Mouse (Mus musculus): ENCODE results near the gene Rassf5. TPM values are rescaled to one million over a fixed set of nuclear protein-coding genes. Genes with fewer than 3 reads are reported as not detected.

Gene Rassf5
- total RNA-seq, 2 experiments from 2014 or later = 27.2 to 32.1 TPM

DNA sequence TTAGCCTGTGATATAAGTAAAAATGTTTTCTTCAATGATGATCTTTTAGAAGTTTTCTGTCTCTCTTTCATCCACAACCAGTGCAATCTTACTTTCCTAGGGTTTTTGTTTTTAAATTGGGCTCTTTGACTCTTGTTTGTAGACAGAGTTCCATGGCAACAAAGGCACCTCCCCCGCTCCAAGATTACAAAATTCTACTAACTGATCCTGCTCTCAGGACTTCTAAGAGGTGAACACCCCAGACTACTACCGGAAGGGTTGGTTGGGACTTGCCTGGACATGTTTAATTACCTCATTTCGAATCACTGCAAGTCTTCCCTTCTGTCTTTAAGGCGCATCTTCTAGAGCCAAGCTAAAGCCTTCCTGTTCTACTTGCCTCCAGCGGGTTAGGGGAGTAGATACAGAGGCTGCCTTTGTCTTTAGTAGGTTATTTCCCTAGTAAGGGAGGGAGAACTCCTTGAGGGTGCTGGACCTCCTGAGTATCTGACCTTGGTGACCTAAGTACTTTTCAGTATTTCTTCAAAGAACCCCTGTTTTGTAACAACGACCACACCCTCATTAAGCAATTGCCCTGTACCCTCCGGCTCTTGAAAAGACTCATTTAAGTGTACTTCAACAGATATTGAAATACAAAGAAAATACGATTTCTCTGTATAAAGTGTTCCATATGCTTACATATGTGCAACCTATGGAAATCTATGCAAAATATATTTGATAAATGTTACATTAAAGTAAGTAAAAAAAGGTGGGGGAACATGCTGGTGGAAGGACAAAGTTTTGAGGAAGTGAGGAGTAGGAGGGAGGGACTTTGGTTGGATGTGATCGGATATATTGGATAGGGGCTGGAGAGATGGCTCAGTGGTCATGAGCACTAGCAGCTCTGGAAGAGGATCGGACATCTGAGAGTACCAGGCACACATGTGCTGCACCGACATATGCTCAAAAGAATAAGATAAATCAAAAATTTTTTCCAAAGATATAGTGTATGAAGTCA is 105.7 kb downstream of the Rassf5 start:
- intact Hi-C loops (cut with DNase I) = loop anchor here (10.0 kb wide), 1 partner anchor 265 kb away; no protein-coding TSS in a partner anchor
- H3K4me3 ChIP-seq = peak overlapping the region; percentile 65
- no peak overlapping the region for H3K27ac ChIP-seq
- TF ChIP-seq CTCF (IDR thresholded peaks at IDR 0.05) = no peak
- no peak for DNase-seq (ENCODE audit: extremely low spot score in 1 of 2, low spot score in 2 of 2)

DNA sequence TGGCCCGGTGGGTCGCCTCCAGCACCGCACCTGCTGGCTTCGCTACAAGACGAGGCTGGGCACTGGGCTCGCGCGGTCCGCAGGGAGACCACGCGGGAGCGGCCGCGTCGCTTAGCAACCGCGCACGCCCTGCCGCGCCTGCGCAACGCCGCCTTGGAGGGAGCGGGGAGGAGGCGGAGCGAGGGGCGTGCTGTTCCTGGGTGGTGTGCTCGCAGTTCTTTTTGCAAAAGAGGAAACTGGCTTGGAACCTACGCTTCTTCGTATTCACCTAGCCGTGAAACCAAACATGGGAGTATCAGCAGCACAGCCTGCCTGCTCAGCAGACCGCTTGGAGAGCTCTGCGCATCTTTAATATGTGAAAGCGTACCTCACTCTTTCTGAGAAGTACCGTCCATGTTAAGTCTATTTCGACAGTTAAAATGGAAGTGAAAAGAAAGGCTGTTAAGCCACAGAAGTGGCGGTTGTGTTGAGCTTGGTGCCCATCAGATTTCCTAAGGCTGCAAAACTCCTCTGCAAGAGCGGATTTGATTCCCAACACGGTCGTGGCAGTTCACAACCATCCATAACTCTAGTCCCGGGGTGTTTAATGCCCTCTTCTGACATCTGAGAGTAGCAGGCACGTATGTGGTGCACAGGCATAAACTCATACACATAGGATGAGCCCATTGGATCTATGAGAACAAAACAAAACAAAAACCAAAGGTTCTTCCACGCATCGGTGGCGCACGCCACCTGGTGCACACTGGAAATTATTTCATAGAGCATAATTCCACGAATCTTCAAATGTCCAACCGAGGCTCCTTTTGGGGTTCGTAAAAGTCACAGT is 106.7 kb downstream of the Rassf5 start, which contains the start of gene Dyrk3:
Dyrk3 (minus strand) TSS at position 150 of the 826 bp plus-strand sequence.
- intact Hi-C loops (cut with DNase I) = loop anchor here (1.0 kb wide), 1 partner anchor 22 kb away; no protein-coding TSS in a partner anchor
- DNase-seq (ENCODE audit: extremely low spot score in 1 of 2, low spot score in 2 of 2) = peak; percentile 92 to 94
- Histone ChIP-seq H3K4me3 (peak within 1 kb of the TSS; percentile 65), H3K27ac (peak within 1 kb of the TSS; percentile 85)
- peak; percentile 55 for TF ChIP-seq CTCF (IDR thresholded peaks at IDR 0.05)

DNA sequence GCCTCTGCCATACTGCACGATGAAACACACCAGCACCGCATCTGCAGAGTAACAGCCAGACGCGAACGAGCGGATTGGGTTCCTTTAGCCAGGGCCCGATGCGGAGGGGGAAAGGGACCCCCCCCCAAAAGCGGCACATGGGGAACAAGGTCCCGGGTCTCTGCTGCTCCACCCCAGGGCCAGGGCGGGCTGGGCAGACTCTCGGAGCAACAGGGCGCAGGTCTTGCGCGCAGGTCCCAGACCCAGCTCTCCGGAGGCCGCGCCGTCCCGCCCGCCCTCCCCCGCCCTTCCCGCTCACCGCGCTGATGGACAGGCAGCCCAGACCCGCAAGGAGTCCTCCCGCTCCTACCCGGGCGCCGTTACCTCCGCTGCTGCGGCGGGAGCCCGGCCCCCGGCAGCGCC is 107.3 kb downstream of the Rassf5 start:
- DNase-seq (ENCODE audit: extremely low spot score in 1 of 2, low spot score in 2 of 2) = peak in 1 of 2 experiments; percentile 39
- no peak for TF ChIP-seq CTCF (IDR thresholded peaks at IDR 0.05)
- Histone ChIP-seq H3K4me3 (peak overlapping the region; percentile 65), H3K27ac (peak overlapping the region; percentile 85)
- intact Hi-C loops (cut with DNase I) = loop anchor here (1.0 kb wide), 1 partner anchor 21 kb away; no protein-coding TSS in a partner anchor

DNA sequence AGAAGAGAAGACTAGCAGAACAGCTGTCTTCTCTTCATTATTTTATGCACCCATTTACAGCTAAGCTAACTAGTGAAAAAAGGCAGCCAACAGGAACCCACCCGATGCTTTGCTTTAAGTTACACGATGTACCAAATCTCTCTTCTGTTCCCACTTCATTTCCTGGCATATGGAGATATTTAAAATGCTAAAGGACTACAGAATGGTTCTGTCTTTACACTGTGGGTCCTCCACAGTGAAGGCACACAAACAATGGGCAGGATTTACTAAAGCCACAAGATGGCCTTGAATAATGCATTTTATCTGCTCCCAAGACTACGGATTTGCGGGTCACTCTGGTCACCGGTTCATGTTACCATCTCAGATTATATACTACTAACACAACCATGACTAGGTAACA is 107.9 kb downstream of the Rassf5 start:
- no peak overlapping the region; the same call in 1 of the 2 replicates for H3K27ac ChIP-seq
- no peak for TF ChIP-seq CTCF (IDR thresholded peaks at IDR 0.05)
- intact Hi-C loops (cut with DNase I) = no loop called here
- DNase-seq (ENCODE audit: extremely low spot score in 1 of 2, low spot score in 2 of 2) = no peak
- peak overlapping the region; percentile 65 for H3K4me3 ChIP-seq

DNA sequence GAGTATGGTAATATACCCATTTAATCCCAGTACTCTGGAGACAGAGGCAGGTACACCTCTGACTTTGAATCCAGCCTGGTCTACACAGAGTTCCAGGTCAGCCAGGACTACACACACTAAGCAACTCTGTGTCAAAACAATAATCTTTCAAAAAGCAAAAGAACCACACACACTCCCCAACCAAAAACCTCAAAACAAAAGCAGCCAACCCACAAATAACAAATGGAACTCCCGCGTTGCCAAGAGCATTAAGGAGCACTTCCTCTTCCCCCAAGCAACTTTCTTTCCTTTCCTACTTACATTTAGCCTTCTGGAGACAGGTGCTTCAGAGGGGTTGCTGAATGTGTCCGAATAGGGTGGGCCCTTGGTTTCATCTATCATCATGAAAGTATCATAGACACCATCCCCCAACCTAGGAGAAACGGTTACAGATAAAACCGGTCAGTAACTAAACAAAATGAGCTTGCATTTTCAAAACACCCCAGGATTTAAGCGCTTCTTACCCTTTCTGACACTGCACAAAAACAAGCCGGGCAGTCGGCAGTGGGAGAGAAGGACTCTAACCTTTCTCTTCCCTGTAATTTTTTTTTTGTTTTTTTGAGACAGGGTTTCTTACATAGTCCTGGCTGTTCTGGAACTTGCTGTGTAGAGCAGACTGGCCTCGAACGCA is 109.0 kb downstream of the Rassf5 start:
- intact Hi-C loops (cut with DNase I) = no loop called here

DNA sequence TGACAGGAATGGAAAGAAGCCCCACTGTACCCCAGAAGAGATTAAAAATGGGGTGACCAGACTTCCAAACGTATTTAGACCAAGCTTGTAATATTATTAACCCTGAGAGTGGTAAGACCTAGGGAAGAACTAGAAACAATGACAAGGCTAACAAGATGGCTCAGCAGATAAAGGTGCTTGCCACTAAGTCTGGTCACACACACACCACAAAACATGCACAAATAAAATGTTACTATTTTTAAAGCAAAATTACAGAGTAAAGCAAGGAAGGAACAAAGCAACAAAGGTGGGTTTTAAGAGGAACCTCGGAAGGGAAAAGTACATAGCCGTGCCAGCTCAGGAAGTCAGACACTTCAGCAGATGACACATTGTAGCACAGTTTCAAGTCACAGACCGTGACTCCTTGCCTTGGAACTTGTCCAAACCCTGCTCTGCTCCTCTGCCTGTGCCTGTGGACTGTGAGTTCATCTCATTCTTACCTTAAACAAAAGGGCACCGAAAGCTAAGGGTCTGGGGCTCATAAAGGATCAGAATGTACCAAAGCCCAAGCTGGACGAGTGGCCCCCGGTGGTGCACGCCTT is 110.0 kb downstream of the Rassf5 start:
- intact Hi-C loops (cut with DNase I) = no loop called here
- peak overlapping the region; percentile 1; the same call in 1 of the 2 replicates for H3K4me3 ChIP-seq
- H3K27ac ChIP-seq = no peak overlapping the region
- no peak for DNase-seq (ENCODE audit: extremely low spot score in 1 of 2, low spot score in 2 of 2)
- TF ChIP-seq CTCF (IDR thresholded peaks at IDR 0.05) = no peak

More for the DNA sequence above, 109.0 kb downstream of the Rassf5 start:
- peak overlapping the region; percentile 65 for H3K4me3 ChIP-seq
- H3K27ac ChIP-seq = no peak overlapping the region
- no peak for DNase-seq (ENCODE audit: extremely low spot score in 1 of 2, low spot score in 2 of 2)
- TF ChIP-seq CTCF (IDR thresholded peaks at IDR 0.05) = no peak

DNA sequence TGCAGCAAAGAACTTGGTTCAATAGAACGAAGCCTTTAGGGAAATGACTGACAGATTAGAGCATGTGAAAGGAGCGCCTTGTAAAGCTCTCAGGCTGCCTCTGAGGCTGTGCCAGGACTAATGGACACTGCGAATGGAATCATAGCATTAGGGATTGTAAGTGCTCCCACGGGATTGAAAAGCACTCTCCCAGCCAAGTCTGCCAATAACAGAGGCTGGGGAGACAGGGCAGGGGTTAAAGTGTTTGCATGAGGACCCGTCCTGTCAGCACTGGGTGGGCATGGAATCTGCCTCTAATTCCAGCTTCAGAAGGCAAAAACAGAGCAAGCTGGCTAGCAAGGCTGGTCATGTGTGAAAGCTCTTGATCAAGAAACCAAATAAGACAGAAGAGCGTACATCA is 110.8 kb downstream of the Rassf5 start:
- H3K27ac ChIP-seq = no peak overlapping the region
- intact Hi-C loops (cut with DNase I) = no loop called here
- no peak overlapping the region for H3K4me3 ChIP-seq
- no peak for TF ChIP-seq CTCF (IDR thresholded peaks at IDR 0.05)
- no peak for DNase-seq (ENCODE audit: extremely low spot score in 1 of 2, low spot score in 2 of 2)

Other genes with a start within 250 kb of the Rassf5 start
- not detected for gene Il10, start 225.4 kb downstream of the Rassf5 start, total RNA-seq (2021)
- 10 to 100 TPM; 31.0 to 32.8 TPM for gene Mapkapk2, start 147.4 kb downstream of the Rassf5 start, total RNA-seq (2021)
- 10 to 100 TPM; 15.6 to 16.6 TPM for gene Dyrk3, start 106.9 kb downstream of the Rassf5 start, total RNA-seq (2021)
- gene Eif2d, start 92.1 kb downstream of the Rassf5 start, total RNA-seq (2021) = 10 to 100 TPM; 38.2 to 42.1 TPM
- gene Ikbke, start 34.3 kb upstream of the Rassf5 start, total RNA-seq (2021) = 1 to 10 TPM; 1.4 to 2.7 TPM

Measured in left cerebral cortex, adult 2 months (tissue).